Mouse (Mus musculus): ENCODE data around the gene Pla2g5.

- TF ChIP-seq POLR2A (IDR thresholded peaks at IDR 0.05; ENCODE audit: low read depth, low read length), result no peak
- TF ChIP-seq CTCF (IDR thresholded peaks at IDR 0.05; ENCODE audit: extremely low read depth, insufficient read depth, insufficient read length, insufficient replicate concordance), result no peak
These were observed 70.0 kb downstream of the Pla2g5 start for GRCm38 (mm10) chr4:138793276-138793675.
